Mouse (Mus musculus) layer of hippocampus, postnatal 14 days (tissue): ENCODE measurements at regions not wholly inside any gene's neighbourhood (a gene's known extent, or its start where the extent isn't known, plus 50 kb on each side); places are given as distances from the start of the nearest gene placed in this dataset.

Source experiments
- DNase-seq, 2 experiments: peaks; one replicate each; pipeline ENCODE4 v3.0.0; 2021 to 2022; ENCODE audit warnings: low spot score in 2 of 2, mixed read lengths in 1 of 2

DNA sequence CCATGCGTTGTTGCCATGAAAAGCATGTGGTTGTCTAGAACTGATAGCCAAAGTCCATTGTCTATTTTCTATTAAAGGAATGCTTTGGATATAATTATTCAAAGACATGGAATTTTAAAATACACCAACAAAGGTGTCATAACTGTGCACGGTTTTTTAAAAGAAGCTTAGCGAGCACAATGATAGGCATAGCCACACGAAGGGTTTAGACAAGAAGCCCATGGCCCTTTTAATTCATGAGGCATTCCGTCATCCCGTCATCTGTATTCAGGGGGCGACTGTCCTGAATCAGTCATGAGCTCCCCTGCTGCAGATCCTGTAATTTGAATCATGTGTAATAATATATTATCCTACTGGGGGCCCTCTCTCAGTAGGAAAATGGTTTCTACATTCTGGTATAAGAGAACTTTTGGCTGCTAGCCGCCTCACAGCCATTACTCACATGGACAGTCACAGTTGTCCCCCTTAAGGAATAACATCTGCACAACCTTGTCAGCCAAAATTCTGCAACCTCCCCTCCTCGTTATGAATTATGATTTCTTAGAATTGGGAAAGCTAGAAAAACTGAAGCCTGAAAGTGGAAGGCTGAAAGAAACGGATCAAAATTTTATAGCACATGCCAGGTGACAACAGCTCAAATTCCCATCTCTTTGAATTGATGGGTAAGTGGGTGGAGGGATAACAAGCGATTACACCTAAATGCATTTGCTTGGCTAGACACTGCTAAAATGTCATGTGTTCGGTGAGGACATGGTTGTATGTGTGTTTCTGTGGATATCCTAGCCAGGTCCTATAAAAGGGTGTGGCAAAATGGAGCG lies 225.1 kb downstream of the Usp25 start:
- peak; percentile 47 to 51 for DNase-seq

DNA sequence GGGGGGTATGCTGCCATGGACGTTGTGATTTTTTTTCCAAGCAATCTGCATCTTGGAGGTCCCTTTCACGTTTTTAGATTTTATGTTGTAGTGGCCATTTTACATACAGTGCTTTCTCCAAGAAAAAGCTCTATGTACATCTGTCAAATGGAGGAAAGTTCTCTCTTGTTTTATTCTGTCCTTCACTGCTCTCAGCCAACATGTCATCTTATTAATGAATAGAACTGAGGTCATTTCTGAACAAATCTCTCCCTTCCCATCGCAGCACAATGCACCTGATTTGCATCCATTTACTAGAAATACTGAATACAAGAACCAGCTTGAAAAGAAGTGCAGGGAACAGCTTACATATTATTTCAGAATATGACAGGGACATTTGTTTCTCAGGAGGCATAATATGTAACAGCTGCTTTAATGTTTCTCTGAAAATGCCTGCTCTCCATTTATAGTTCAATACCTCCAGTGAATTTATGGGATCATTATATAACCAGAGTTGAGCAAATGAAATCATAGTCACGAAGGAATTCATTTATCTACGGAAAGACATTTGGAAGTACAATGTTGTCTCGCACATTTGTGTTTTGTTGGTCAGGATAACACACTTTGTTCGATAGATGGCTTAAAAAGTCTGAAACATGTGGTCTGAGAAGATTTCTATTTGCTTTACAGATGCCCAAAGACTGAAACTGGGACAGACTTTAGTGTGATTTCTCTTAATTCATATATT lies 224.3 kb downstream of the Usp25 start:
- peak in 1 of 2 experiments; percentile 63 for DNase-seq

- no peak for DNase-seq
Observed at GRCm38 (mm10) chr16:77237272-77237603, 223.7 kb downstream of the Usp25 start.

GRCm38 (mm10) chr16:77236509-77237271 lies 223.2 kb downstream of the Usp25 start:
- peak; percentile 84 to 94 for DNase-seq

GRCm38 (mm10) chr16:77236021-77236420 lies 222.5 kb downstream of the Usp25 start:
- peak; percentile 58 to 70 for DNase-seq

GRCm38 (mm10) chr16:77235449-77235848 lies 221.9 kb downstream of the Usp25 start:
- DNase-seq: no peak
